Mouse (Mus musculus) intestine, postnatal 0 days (tissue): ENCODE measurements around the gene Diexf. TPM values are rescaled to one million over a fixed set of nuclear protein-coding genes. Genes with fewer than 3 reads are reported as not detected.

Experiments used
- ATAC-seq: fragments of 200-750 bp; cut with Nextera tagmentation; 2 replicates; pipeline ENCODE4 v1.8.0; 2017; ENCODE audit warnings: mild to moderate bottlenecking, moderate TSS enrichment, moderate library complexity
- H3K27ac ChIP-seq: fragments of 300-500 bp; sonication (generic); 2 replicates; pipeline ENCODE4 v1.5.1; 2014; ENCODE audit warnings: mild to moderate bottlenecking, low read depth, low read length, moderate library complexity
- H3K27me3 ChIP-seq: fragments of 300-500 bp; sonication (generic); replicated peaks from 2 replicates; pipeline ENCODE4 v1.6.1; 2014; ENCODE audit warnings: low read length, mixed read lengths; ENCODE audit not compliant: control insufficient read depth, insufficient read depth
- H3K36me3 ChIP-seq: fragments of 300-500 bp; sonication (generic); 2 replicates; pipeline ENCODE4 v1.6.1; 2014; ENCODE audit warnings: mild to moderate bottlenecking, moderate library complexity; ENCODE audit not compliant: control insufficient read depth, insufficient read depth
- H3K4me1 ChIP-seq: fragments of 300-500 bp; sonication (generic); replicated peaks from 2 replicates; pipeline ENCODE4 v1.6.1; 2014; ENCODE audit warnings: antibody characterized with exemption, low read length, mixed read lengths; ENCODE audit not compliant: control insufficient read depth, insufficient read depth
- H3K4me2 ChIP-seq: fragments of 300-500 bp; sonication (generic); replicated peaks from 2 replicates; pipeline ENCODE4 v1.6.1; 2014; ENCODE audit warnings: low read depth, mild to moderate bottlenecking, moderate library complexity
- H3K4me3 ChIP-seq: fragments of 300-500 bp; sonication (generic); 2 replicates; pipeline ENCODE4 v1.5.1; 2014; ENCODE audit warnings: low read depth, low read length
- H3K9ac ChIP-seq: fragments of 300-500 bp; sonication (generic); 2 replicates; pipeline ENCODE4 v1.6.1; 2014; ENCODE audit warnings: mild to moderate bottlenecking, low read depth, low read length
- H3K9me3 ChIP-seq: fragments of 300-500 bp; sonication (generic); 2 replicates; pipeline ENCODE4 v1.6.1; 2016; ENCODE audit warnings: mixed run types; ENCODE audit not compliant: control insufficient read depth
- CTCF ChIP-seq: sonication (generic); IDR thresholded peaks from 2 replicates; pipeline ENCODE4 v1.5.1; 2016; ENCODE audit warnings: low read depth, mild to moderate bottlenecking, control low read depth, antibody characterized with exemption, moderate library complexity
- WGBS: fragments of 180-500 bp; shearing (Covaris S2); extraction: QIAGEN DNeasy Blood & Tissue Kit; methylation state at CpG from one replicate; pipeline ENCODE4 v1.1.7; 2014; 5-methylcytosine and 5-hydroxymethylcytosine counted together
- polyA plus RNA-seq: library from polyadenylated mRNA; unstranded; fragments of >200 nt; fragmentation: Nextera tagmentation; extraction: Ambion mirVana; gene quantifications from 2 replicates; pipeline ENCODE4 v1.2.1, GENCODE M21; 2015

The Diexf gene
- polyA plus RNA-seq, 1 experiment from 2014 or later, result 1.7 TPM

GRCm38 (mm10) chr1:193142517-193143062 is 12.5 kb upstream of the Diexf start:
- H3K4me1 ChIP-seq, result no peaks in the 10 kb centered on the region
- H3K4me3 ChIP-seq, result no peak overlapping the region
- no peak for TF ChIP-seq CTCF
- H3K27me3 ChIP-seq, result no peaks in the 10 kb centered on the region
- no peak overlapping the region for H3K9ac ChIP-seq
- ATAC-seq, result no peak
- 88% methylated on average over 8 of the region's 8 CpGs for WGBS
- no peaks in the 10 kb centered on the region for H3K36me3 ChIP-seq
- no peaks in the 10 kb centered on the region for H3K9me3 ChIP-seq
- H3K27ac ChIP-seq, result no peak overlapping the region
- no peak overlapping the region for H3K4me2 ChIP-seq

GRCm38 (mm10) chr1:193141118-193141517 is 11.0 kb upstream of the Diexf start:
- Histone ChIP-seq H3K36me3 (no peaks in the 10 kb centered on the region), H3K4me2 (no peak overlapping the region), H3K4me1 (no peaks in the 10 kb centered on the region), H3K27me3 (no peaks in the 10 kb centered on the region), H3K9ac (no peak overlapping the region), H3K9me3 (no peaks in the 10 kb centered on the region), H3K4me3 (no peak overlapping the region), H3K27ac (no peak overlapping the region)
- no peak for TF ChIP-seq CTCF
- 87% methylated on average over 7 of the region's 7 CpGs for WGBS
- no peak for ATAC-seq

GRCm38 (mm10) chr1:193138669-193139068 is 8.6 kb upstream of the Diexf start:
- WGBS, result 31% methylated on average over 3 of the region's 3 CpGs
- ATAC-seq, result peak; percentile 63
- Histone ChIP-seq H3K9ac (no peak overlapping the region), H3K4me2 (0 out of 2 replicates have a peak overlapping the region, but pooled peaks have one; percentile 3), H3K27me3 (no peaks in the 10 kb centered on the region), H3K9me3 (no peaks in the 10 kb centered on the region), H3K27ac (no peak overlapping the region; the same call in 1 of the 2 replicates), H3K36me3 (no peaks in the 10 kb centered on the region), H3K4me3 (no peak overlapping the region), H3K4me1 (no peaks in the 10 kb centered on the region)
- TF ChIP-seq CTCF, result no peak

DNA sequence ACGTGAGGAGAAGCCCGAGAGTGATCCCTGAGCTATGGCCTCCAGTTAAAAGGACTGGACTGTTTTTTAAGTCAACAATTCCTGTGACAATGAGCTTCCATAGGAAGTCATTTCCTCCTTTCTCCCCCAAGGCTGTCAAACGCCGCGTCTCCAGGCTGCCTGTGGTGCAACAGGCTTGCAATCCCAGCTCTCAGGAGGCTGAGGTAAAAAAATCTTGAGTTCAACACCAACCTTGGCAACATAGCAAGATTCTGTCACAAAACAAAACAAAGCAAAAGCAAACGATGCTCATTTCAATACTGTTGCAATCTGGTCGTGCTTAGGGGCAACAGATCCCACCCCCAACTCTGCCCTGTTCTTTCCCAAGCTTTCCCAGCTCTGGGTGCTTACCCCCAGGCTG is 8.0 kb upstream of the Diexf start:
- no peaks in the 10 kb centered on the region for H3K4me1 ChIP-seq
- TF ChIP-seq CTCF, result no peak
- no peaks in the 10 kb centered on the region for H3K27me3 ChIP-seq
- no peaks in the 10 kb centered on the region for H3K9me3 ChIP-seq
- H3K4me3 ChIP-seq, result no peak overlapping the region
- 21% methylated on average over 7 of the region's 7 CpGs for WGBS
- no peak overlapping the region for H3K9ac ChIP-seq
- no peak overlapping the region for H3K27ac ChIP-seq
- ATAC-seq, result no peak
- no peaks in the 10 kb centered on the region for H3K36me3 ChIP-seq
- H3K4me2 ChIP-seq, result no peak overlapping the region

- no peaks in the 10 kb centered on the region for H3K36me3 ChIP-seq
- H3K9ac ChIP-seq, result no peak overlapping the region
- ATAC-seq, result no peak
- H3K4me1 ChIP-seq, result no peaks in the 10 kb centered on the region
- H3K4me3 ChIP-seq, result no peak overlapping the region
- H3K27ac ChIP-seq, result no peak overlapping the region
- H3K27me3 ChIP-seq, result no peaks in the 10 kb centered on the region
- WGBS, result 90% methylated on average over 1 of the region's 1 CpGs
- H3K4me2 ChIP-seq, result no peak overlapping the region
- peak; percentile 48 for TF ChIP-seq CTCF
- H3K9me3 ChIP-seq, result no peaks in the 10 kb centered on the region
Measured at GRCm38 (mm10) chr1:193133726-193134125, 3.7 kb upstream of the Diexf start.

GRCm38 (mm10) chr1:193132385-193132784 is 2.3 kb upstream of the Diexf start:
- Histone ChIP-seq H3K9ac (no peak overlapping the region), H3K9me3 (no peaks in the 10 kb centered on the region), H3K4me2 (no peak overlapping the region), H3K36me3 (peaks cover 8% of the 10 kb centered on the region), H3K27me3 (no peaks in the 10 kb centered on the region), H3K4me3 (no peak overlapping the region), H3K4me1 (no peaks in the 10 kb centered on the region), H3K27ac (no peak overlapping the region)
- ATAC-seq, result no peak
- TF ChIP-seq CTCF, result no peak
